Mouse (Mus musculus): ENCODE measurements around the gene Tprkb. TPM values are rescaled to one million over a fixed set of nuclear protein-coding genes. Genes with fewer than 3 reads are reported as not detected.
"Not testable (repeated sequence)": the region's sequence is repeated elsewhere in the genome, so short reads cannot be mapped to it uniquely, and the experiment has no call there.

The Tprkb gene
- polyA plus RNA-seq, 1 experiment = 16.0 TPM

DNA sequence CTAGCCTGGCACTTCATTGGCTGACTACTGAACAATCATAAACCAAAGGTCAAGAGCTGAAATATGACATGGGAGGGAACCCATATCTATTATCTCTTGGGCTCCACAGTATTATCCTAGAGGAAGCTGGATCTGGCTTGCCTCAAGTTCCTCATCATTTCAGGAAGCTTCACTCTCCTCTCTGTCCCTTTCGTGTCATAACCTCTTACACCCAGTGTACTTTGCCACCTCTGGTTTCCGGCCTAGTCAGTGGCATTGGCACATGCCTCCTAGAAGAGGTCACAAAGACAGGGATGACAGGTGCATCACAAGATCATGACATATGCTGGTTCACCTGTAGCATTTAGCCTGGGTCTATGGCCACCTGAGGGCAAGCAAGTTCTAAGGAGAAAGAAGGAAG lies 9.4 kb upstream of the Tprkb start:
- no peak for TF ChIP-seq POLR2A (IDR thresholded peaks at IDR 0.05; ENCODE audit: low read depth, low read length)
- no peak for TF ChIP-seq CTCF (IDR thresholded peaks at IDR 0.05; ENCODE audit: extremely low read depth, insufficient read length, insufficient replicate concordance, low read depth, low read length)
- Histone ChIP-seq H3K27me3 (ENCODE audit: control insufficient read depth, insufficient read depth, low read length) (no peaks in the 10 kb centered on the region), H3K4me1 (ENCODE audit: control insufficient read depth, insufficient read depth, insufficient read length, low read length) (peaks cover 12% of the 10 kb centered on the region; the same call in 1 of the 2 replicates), H3K4me3 (ENCODE audit: low read depth, low read length) (no peak overlapping the region), H3K27ac (ENCODE audit: insufficient read depth, low read depth, low read length) (peak overlapping the region; percentile 98), H3K36me3 (ENCODE audit: control insufficient read depth, insufficient read depth, low read length) (peaks cover 4% of the 10 kb centered on the region; the same call in 1 of the 2 replicates)
- WGBS = 31% methylated on average over 2 of the region's 2 CpGs

DNA sequence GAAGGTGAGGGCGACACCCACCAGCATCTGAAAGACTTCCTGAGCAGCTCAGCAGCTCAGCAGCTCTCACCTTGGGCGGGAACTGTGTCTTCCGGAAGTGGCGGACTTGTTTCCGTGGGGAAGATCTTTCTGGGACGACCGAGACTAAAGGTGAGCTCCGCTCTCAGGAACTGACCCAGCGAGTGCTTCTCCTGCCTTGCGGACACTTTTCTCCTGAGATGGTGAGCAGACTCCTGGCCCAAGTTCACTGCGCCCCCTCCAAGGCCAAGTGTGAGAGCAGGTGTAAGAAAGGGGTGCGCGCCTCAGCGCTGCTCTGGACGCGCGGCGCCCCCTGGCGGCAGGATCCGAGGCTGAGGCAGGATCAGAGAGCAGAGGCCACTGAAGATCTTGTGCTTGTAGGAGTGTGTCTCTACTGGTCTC lies 7.0 kb upstream of the Tprkb start, which contains the start of gene Nat8f4:
Nat8f4 (minus strand) TSS at position 243 of the 420 bp plus-strand sequence.
- not testable (repeated sequence) for H3K27me3 ChIP-seq (ENCODE audit: control insufficient read depth, insufficient read depth, low read length)
- H3K27ac ChIP-seq (ENCODE audit: insufficient read depth, low read depth, low read length) = peak within 1 kb of the TSS; percentile 67

DNA sequence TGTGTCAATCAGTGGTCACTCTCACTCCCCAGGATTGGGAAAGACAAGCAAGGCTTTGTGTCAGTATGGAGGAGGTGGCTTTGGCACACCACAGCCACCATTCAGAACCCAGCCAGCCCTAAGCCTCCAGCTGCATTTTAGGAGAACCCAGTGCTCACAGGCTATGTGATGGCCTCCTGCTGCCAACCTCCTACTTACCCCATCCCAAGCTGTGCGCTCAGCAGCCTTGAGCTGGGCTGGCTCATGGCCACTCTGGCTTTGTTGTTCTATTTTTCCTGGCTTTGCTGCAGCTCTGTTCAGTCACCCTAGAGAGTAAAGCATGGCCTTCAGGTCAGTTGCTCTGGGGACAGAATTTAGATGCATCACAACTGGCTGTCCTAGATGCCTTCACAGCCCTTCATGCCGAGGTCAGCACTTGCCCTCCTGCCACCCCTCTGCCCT lies 4.7 kb upstream of the Tprkb start:
- H3K27ac ChIP-seq (ENCODE audit: insufficient read depth, low read depth, low read length); H3K36me3 ChIP-seq (ENCODE audit: control insufficient read depth, insufficient read depth, low read length); H3K27me3 ChIP-seq (ENCODE audit: control insufficient read depth, insufficient read depth, low read length); H3K4me3 ChIP-seq (ENCODE audit: low read depth, low read length): not testable (repeated sequence)
- 75% methylated on average over 2 of the region's 2 CpGs for WGBS
- peaks cover 16% of the 10 kb centered on the region; the same call in 1 of the 2 replicates for H3K4me1 ChIP-seq (ENCODE audit: control insufficient read depth, insufficient read depth, insufficient read length, low read length)

More for the DNA sequence above, 7.0 kb upstream of the Tprkb start, which contains the start of gene Nat8f4:
- TF ChIP-seq CTCF (IDR thresholded peaks at IDR 0.05; ENCODE audit: extremely low read depth, insufficient read length, insufficient replicate concordance, low read depth, low read length) = peak; percentile 70; the same call in 1 of the 2 replicates
- 2% methylated on average over 20 of the region's 20 CpGs for WGBS
- H3K4me1 ChIP-seq (ENCODE audit: control insufficient read depth, insufficient read depth, insufficient read length, low read length) = peaks cover 12% of the 10 kb centered on the region; the same call in 1 of the 2 replicates
- H3K4me3 ChIP-seq (ENCODE audit: low read depth, low read length) = peak within 1 kb of the TSS; percentile 64
- H3K36me3 ChIP-seq (ENCODE audit: control insufficient read depth, insufficient read depth, low read length) = not testable (repeated sequence)

DNA sequence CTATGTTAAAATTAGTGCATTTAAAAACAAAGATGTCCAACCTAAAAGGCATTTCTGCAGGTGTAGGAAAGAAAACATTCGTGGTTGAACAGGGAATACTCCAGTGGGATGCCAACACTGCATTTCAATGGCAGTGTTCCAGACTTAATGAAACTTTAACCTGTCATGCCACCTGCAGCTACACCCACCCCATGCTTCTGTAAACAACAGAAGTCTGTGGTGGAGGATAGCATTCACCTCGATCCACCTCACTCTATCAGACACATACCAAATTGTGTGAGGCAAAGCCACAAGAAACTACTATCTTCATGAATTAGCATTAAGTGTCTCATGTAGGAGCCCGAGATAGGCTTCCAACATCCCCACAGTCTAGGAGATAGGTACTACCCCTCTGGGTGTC lies 3.3 kb upstream of the Tprkb start:
- H3K27ac ChIP-seq (ENCODE audit: insufficient read depth, low read depth, low read length) = no peak overlapping the region
- WGBS = 22% methylated on average over 3 of the region's 3 CpGs
- H3K36me3 ChIP-seq (ENCODE audit: control insufficient read depth, insufficient read depth, low read length) = no peaks in the 10 kb centered on the region
- H3K4me1 ChIP-seq (ENCODE audit: control insufficient read depth, insufficient read depth, insufficient read length, low read length) = peaks cover 11% of the 10 kb centered on the region; the same call in 1 of the 2 replicates
- TF ChIP-seq CTCF (IDR thresholded peaks at IDR 0.05; ENCODE audit: extremely low read depth, insufficient read length, insufficient replicate concordance, low read depth, low read length) = no peak
- TF ChIP-seq POLR2A (IDR thresholded peaks at IDR 0.05; ENCODE audit: low read depth, low read length) = no peak
- H3K4me3 ChIP-seq (ENCODE audit: low read depth, low read length) = no peak overlapping the region
- H3K27me3 ChIP-seq (ENCODE audit: control insufficient read depth, insufficient read depth, low read length) = no peaks in the 10 kb centered on the region

DNA sequence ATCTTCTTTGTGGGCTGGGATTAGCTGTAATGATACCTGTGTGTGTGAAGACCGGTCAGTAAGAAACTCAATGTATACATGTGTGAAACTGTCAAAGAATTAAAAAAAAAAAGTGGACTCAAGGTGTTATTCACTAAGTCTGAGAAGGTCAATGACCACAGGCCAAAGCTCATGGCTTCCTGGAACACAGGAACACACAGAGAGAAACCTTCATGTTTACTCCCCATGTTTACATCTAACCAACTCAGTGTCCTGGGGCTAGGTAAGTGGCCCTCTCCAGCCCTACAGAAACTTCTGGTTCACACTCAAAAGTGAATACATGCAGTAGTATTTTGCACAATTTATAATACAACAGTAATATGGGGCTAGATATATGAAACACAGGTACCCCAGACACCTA lies 2.0 kb upstream of the Tprkb start:
- Histone ChIP-seq H3K36me3 (ENCODE audit: control insufficient read depth, insufficient read depth, low read length) (no peaks in the 10 kb centered on the region), H3K27me3 (ENCODE audit: control insufficient read depth, insufficient read depth, low read length) (no peaks in the 10 kb centered on the region), H3K4me1 (ENCODE audit: control insufficient read depth, insufficient read depth, insufficient read length, low read length) (peaks cover 6% of the 10 kb centered on the region; the same call in 1 of the 2 replicates), H3K27ac (ENCODE audit: insufficient read depth, low read depth, low read length) (no peak overlapping the region), H3K4me3 (ENCODE audit: low read depth, low read length) (no peak overlapping the region)
- 92% methylated on average over 1 of the region's 1 CpGs for WGBS
- TF ChIP-seq POLR2A (IDR thresholded peaks at IDR 0.05; ENCODE audit: low read depth, low read length) (no peak), CTCF (IDR thresholded peaks at IDR 0.05; ENCODE audit: extremely low read depth, insufficient read length, insufficient replicate concordance, low read depth, low read length) (no peak)

DNA sequence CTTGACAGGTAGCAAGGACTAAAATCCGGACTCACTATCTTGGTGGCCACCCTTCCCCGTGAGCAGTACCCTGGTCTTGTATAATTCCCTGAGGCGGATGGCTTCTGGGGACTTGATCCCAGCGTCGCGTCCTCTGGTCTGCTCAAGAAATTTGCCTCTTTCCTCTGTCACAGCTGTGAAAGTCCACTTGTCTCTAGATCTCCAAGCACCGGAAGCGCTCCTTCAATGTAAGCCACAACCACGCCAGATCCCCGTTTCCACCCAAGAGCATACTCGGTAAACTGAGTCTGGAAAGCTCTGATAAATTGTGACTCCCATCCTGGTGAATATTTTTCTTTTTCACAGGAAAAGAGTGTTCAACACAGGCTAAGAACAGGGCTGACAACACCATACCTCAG lies 3.5 kb downstream of the Tprkb start:
- peaks cover 9% of the 10 kb centered on the region; the same call in 1 of the 2 replicates for H3K4me1 ChIP-seq (ENCODE audit: control insufficient read depth, insufficient read depth, insufficient read length, low read length)
- under 1% methylated on average over 11 of the region's 11 CpGs for WGBS

DNA sequence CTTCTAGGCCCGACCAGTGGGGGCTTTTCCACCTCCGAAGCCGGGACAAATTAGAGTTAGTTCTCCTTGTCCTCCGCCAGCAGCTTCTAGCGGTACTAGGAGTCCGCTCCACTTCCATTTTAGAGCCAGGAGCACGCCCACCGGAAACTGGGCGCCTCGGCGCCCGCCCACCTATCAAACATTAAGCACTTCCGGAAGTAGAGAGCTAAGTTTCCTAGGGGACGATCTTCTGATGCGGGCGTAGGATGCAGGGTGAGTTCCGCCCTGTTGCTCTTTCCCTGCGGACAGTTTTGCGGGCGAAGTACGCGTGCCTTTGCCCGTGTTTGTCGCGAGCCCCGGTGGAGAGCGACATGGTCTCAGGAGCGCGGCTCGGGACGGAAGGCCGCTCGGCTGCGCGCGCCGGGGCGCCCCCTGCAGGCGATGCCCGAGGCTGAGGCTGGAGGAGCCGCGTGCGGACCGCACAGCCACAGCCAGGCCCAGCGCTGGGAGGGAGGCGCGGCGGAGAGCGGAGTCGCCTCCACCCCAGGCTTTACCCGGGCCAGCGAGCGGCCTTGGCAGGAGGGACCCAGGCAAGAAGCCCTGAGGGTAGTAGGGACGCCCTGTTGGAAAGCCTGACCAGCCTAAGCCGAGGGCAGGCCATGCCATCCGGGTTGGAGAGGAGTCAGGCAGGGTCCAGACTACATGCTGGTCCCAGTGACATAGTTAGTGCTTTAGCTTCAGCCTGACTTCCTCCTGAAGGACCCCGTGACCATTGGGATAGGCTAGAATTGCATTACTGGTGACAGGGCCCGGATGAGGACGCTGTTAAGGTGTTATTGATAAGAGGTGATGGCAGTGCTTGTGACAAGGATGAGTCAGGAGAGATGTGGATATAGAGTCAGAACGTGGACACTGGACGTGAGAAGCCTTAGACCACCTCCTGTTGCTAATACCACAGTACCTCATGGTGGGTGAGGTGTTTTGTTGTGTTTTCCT lies 4.2 kb downstream of the Tprkb start, which contains the start of gene Nat8f1:
Nat8f1 (minus strand) TSS at position 149 of the 975 bp plus-strand sequence.
- not testable (repeated sequence) for H3K4me1 ChIP-seq (ENCODE audit: control insufficient read depth, insufficient read depth, insufficient read length, low read length); H3K27me3 ChIP-seq (ENCODE audit: control insufficient read depth, insufficient read depth, low read length); H3K36me3 ChIP-seq (ENCODE audit: control insufficient read depth, insufficient read depth, low read length)
- peak within 1 kb of the TSS; percentile 97 for H3K27ac ChIP-seq (ENCODE audit: insufficient read depth, low read depth, low read length)
- peak; percentile 82 for TF ChIP-seq POLR2A (IDR thresholded peaks at IDR 0.05; ENCODE audit: low read depth, low read length)
- TF ChIP-seq CTCF (IDR thresholded peaks at IDR 0.05; ENCODE audit: extremely low read depth, insufficient read length, insufficient replicate concordance, low read depth, low read length) = 0 out of 2 replicates have a peak, but pooled peaks have one; percentile 38
- WGBS = under 1% methylated on average over 59 of the region's 61 CpGs
- H3K4me3 ChIP-seq (ENCODE audit: low read depth, low read length) = peak within 1 kb of the TSS; percentile 78

More for the DNA sequence above, 3.5 kb downstream of the Tprkb start:
- Histone ChIP-seq H3K4me3 (ENCODE audit: low read depth, low read length) (peak overlapping the region; percentile 78), H3K36me3 (ENCODE audit: control insufficient read depth, insufficient read depth, low read length) (peaks cover 2% of the 10 kb centered on the region), H3K27ac (ENCODE audit: insufficient read depth, low read depth, low read length) (peak overlapping the region; percentile 97), H3K27me3 (ENCODE audit: control insufficient read depth, insufficient read depth, low read length) (no peaks in the 10 kb centered on the region)
- TF ChIP-seq POLR2A (IDR thresholded peaks at IDR 0.05; ENCODE audit: low read depth, low read length) (no peak), CTCF (IDR thresholded peaks at IDR 0.05; ENCODE audit: extremely low read depth, insufficient read length, insufficient replicate concordance, low read depth, low read length) (no peak)

Data from small intestine, adult 2 months (tissue).